Mouse (Mus musculus): ENCODE data around the gene Ivns1abp.

Gene Ivns1abp

GRCm38 (mm10) chr1:151342311-151342710 is 2.0 kb upstream of the Ivns1abp start:
- DNase-seq (ENCODE audit: low spot score), result no peak

- DNase-seq (ENCODE audit: low spot score), result no peak
These were observed 1.3 kb upstream of the Ivns1abp start for GRCm38 (mm10) chr1:151342968-151343367.

GRCm38 (mm10) chr1:151343571-151344282 is 550 bp upstream of the Ivns1abp start:
- DNase-seq (ENCODE audit: low spot score), result peak; percentile 19

DNA sequence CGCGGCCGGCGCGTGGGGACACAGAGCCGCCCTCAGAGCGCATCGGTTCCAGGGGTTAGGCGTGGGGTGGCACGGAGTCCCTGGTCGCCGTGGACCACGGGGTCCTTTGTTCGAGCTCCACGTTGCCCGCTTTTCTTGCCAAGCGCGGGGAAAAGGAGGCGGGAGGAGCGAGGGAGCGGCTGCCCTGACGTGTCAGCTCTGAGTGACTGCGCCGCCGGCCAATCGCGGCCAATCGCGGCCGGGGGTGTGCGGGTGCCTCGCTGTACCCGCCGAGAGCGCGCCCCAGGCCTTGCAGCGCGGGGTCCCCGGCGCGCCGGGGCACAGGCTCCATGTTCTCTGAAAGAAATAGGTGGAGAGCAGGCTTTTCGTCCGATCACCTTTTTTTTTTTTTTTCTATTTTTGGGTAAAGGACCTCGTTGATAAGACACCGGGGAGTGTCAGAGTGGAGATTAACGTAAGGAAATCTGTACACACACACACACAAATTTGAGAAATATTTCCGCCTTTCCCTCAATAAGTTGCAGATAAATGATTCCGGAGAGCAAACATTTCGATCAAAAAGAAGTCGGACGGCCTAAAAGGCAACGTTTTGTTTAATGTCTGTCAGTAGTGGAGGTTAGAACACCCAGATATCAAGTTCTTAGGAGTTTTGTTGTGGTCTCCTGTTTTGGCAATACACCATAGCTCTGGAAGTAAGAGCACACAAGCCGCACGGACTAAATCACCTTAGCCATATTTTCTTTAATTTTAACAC is 1.0 kb downstream of the Ivns1abp start:
- peak; percentile 89 for DNase-seq (ENCODE audit: low spot score)

GRCm38 (mm10) chr1:151345863-151346195 is 1.6 kb downstream of the Ivns1abp start:
- no peak for DNase-seq (ENCODE audit: low spot score)

DNA sequence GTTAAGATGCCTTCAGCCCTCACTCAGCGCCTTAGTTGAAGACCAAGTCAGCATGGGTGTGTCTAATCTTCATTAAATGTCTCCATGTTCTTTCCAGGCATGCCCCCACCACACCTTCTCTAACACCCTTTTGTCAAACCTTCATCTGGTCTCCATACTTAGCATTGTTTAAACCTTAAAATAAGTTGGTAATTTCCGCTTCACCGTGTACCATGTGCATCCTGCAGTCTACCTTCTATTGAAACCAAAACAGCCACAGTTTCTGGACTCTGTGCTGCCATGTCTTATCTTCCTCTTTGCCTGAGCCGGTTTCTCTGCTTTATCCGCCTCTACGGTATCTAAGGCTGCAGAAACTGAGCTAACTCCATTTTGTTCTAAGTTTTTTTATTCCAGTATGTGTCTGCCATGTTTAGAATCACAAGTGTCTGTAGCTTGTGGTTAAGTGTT is 2.4 kb downstream of the Ivns1abp start:
- DNase-seq (ENCODE audit: low spot score), result peak; percentile 8

DNA sequence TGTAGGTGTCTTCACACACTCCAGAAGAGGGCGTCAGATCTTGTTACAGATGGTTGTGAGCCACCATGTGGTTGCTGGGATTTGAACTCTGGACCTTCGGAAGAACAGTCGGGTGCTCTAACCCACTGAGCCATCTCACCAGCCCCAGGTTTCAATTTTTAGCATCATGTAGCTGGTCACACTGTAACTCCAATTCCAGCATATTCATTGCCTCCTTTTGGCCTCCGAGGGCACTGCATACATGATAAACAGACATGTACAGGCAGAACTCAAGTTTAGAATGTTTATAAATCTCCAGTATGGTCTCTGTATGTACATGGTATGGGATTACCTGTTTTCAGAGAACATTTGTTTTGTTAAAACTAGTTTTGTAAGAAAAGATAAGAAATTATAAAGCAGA is 4.0 kb downstream of the Ivns1abp start:
- DNase-seq (ENCODE audit: low spot score), result peak; percentile 13

DNA sequence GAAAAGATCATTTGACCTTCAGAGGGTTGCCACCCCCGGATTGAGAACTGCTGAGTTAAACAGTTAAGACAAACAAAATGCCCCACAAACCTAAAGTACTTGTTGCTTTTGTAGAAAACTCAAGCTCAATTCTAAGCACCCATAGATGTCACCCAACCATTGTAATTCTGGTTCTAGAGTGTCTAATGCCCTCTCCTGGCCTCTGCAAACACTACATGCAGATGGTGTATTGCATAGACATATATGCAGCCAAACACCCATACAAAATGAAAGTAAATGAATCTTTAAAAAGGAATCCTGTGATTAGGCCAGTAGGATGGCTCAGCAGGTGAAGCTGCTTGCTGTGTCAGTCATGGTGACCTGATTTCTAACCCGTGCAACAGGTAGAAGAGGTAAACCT is 8.6 kb downstream of the Ivns1abp start:
- DNase-seq (ENCODE audit: low spot score), result peak; percentile 61

GRCm38 (mm10) chr1:151355994-151356393 is 11.7 kb downstream of the Ivns1abp start:
- no peak for DNase-seq (ENCODE audit: low spot score)

DNA sequence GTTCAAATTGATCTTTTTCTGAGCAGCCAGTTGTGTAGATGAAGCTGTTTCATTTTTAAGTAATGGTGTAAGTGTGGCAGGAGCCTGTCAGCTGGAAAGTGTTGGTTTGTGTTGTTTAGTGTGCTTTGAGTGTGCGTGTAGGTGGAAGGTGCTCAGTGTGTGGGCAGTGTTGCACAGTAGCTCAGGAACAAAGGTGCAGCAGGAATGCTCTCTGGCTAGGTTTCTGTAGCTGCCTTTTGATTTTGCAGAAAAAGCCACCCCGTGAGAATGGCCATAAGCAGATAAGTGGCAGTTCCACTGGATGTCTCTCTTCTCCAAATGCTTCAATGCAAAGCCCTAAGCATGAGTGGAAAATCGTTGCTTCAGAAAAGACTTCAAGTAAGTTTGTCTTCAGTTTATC is 15.1 kb downstream of the Ivns1abp start:
- no peak for DNase-seq (ENCODE audit: low spot score)

- no peak for DNase-seq (ENCODE audit: low spot score)
These were observed 22.8 kb downstream of the Ivns1abp start for GRCm38 (mm10) chr1:151366944-151367605.

DNA sequence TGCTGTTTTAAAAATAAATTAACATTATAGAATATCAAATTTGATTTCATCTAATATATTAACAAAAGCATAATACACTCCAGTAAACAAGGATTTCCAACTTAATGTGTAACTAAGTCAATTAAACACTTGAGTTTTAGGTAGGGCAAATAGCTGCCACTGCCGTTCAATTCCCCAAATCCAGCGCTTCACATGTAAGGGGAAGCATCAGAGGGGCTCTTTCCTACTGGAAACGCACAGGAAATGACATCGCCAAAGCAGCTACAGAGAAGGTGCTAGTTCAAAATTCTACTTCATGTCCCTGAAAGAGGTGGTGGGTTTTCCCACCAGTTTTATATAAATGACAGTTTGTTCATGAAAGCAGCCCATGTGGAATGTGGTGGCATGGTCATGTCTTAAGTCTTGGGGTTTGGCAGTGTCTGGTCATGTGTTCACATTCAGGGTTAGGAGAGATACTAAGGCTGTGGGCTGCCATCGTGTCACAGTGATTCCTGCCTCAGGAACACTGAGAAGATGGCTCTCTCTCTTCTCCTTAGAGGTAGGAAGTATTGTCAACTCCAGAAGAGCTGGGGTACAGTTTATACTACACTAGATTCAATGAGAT is 23.5 kb downstream of the Ivns1abp start:
- no peak for DNase-seq (ENCODE audit: low spot score)

- DNase-seq (ENCODE audit: low spot score), result no peak
These were observed 24.2 kb downstream of the Ivns1abp start for GRCm38 (mm10) chr1:151368444-151368843.

DNA sequence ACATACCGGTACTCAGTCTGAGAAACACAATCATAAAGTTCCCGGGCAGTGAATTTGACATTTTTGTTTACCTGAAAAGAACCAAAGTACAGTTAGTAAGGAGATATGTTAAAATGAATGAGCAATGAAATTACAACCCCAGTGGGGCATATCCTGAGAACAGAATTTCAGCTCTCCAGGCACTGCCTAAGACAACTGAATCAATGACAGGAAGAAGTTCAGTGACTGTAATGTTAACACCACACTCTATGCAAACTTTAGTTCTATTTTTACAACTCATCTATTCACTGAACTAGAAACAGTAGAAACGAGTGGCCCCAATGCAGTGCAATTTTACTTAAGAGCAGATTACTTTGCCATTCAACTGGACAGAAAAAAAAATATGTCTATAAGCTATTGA is 26.3 kb downstream of the Ivns1abp start:
- DNase-seq (ENCODE audit: low spot score), result no peak

GRCm38 (mm10) chr1:151371543-151371942 is 27.3 kb downstream of the Ivns1abp start:
- DNase-seq (ENCODE audit: low spot score), result no peak

DNA sequence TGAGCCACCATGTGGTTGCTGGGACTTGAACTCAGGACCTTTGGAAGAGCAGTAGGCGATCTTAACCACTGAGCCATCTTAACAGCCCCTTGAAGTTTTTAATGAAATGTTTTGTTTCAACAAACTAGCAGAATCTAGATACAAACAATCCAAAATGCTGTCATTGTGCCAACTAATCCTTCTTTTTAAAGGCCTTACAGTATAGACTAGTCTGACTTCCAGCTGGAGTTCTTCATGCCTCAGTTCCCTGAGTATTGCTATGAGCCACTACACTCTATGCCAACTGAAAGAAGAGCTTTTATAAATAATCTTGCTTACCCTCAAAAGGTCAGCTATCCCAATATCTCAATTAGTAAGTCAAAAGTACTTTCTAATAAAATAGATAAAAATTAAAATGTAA is 28.5 kb downstream of the Ivns1abp start:
- no peak for DNase-seq (ENCODE audit: low spot score)

- DNase-seq (ENCODE audit: low spot score), result no peak
These were observed 33.1 kb downstream of the Ivns1abp start for GRCm38 (mm10) chr1:151377353-151377752.

DNA sequence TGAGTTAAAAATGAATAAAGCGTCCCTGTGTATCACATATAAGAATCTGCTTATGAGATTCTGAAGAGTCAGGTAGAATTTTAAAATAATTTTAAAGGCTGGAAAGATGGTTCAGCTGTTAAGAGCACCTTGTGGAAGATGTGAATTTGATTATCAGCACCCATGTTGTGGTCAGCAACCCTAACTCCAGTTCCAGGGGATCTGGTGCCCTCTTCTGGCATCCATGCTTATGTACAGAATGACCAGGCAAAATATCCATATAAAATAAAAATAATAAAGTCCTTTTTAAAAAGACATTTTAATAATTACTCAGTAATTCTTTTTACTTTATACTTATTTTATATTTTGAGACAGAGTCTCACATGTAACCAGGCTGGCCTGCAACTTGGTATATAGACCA is 45.8 kb downstream of the Ivns1abp start:
- DNase-seq (ENCODE audit: low spot score), result no peak

DNA sequence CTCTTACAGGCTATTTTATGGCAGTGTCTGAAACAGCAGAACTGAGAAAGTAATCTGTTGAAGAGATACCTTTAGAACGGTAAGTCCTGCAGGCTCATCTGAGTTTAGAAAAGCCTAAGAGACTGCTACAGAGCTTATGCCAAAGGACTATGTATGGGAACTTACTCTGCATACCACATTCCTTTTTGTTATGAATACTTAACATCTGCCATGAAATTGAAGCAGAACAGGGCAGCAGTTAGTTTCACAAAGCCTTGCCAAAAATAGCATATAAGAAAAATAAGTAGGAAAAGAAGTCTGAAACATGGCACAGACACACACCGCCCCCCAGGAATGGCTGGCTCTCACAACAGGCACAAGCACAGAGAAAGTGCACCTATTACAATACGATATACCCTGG is 65.5 kb downstream of the Ivns1abp start:
- DNase-seq (ENCODE audit: low spot score), result no peak
